Mouse (Mus musculus) lung, adult 10 weeks (tissue): ENCODE results near the gene 4933411K16Rik. TPM values are rescaled to one million over a fixed set of nuclear protein-coding genes. Genes with fewer than 3 reads are reported as not detected.

Experiments used
- polyA plus RNA-seq: library from polyadenylated mRNA; stranded (reverse); fragments of 350-450 nt; fragmentation: Illumina TruSeq; extraction: RNeasy Lipid Tissue Mini Kit (QIAGEN cat#74804); gene quantifications from one replicate; pipeline ENCODE4 v1.2.3, GENCODE M21; 2014; ENCODE audit warnings: low read depth, low replicate concordance; ENCODE audit not compliant: insufficient read depth

4933411K16Rik gene
- 0.17 TPM for polyA plus RNA-seq

GRCm38 (mm10) chr19:42051948-42052347 is at the start of gene 4933411K16Rik:
4933411K16Rik (plus strand) TSS chr19:42052248.

GRCm38 (mm10) chr19:42035456-42036248 is 16.4 kb upstream of the 4933411K16Rik start, which contains the start of gene Ankrd2:
Ankrd2 (plus strand) TSS chr19:42036000.

GRCm38 (mm10) chr19:42045269-42046102 is 6.6 kb upstream of the 4933411K16Rik start, which contains the start of gene Hoga1:
Hoga1 (plus strand) TSS chr19:42045610.

GRCm38 (mm10) chr19:42086166-42086565 is 34.1 kb downstream of the 4933411K16Rik start, which contains the start of gene Morn4:
Morn4 (minus strand) TSS chr19:42086357.

GRCm38 (mm10) chr19:42089748-42090595 is 37.9 kb downstream of the 4933411K16Rik start, which contains the start of gene Pi4k2a:
Pi4k2a (plus strand) TSS chr19:42090470.

Other genes with a start within 250 kb of the 4933411K16Rik start
- gene Frat1, start 222.3 kb upstream of the 4933411K16Rik start, polyA plus RNA-seq = 2.7 TPM
- gene Frat2, start 204.1 kb upstream of the 4933411K16Rik start, polyA plus RNA-seq = 2.3 TPM
- 2.7 TPM for gene Rrp12, start 156.1 kb upstream of the 4933411K16Rik start, polyA plus RNA-seq
- gene Pgam1, start 140.3 kb upstream of the 4933411K16Rik start, polyA plus RNA-seq = 86.8 TPM
- gene Exosc1, start 118.8 kb upstream of the 4933411K16Rik start, polyA plus RNA-seq = 15.6 TPM
- gene Zdhhc16, start 118.8 kb upstream of the 4933411K16Rik start, polyA plus RNA-seq = 21.9 TPM
- gene Mms19, start 71.1 kb upstream of the 4933411K16Rik start, polyA plus RNA-seq = 12.7 TPM
- gene Ubtd1, start 70.5 kb upstream of the 4933411K16Rik start, polyA plus RNA-seq = 13.2 TPM
- 0.29 TPM for gene Ankrd2, start 16.2 kb upstream of the 4933411K16Rik start, polyA plus RNA-seq
- gene Hoga1, start 6.6 kb upstream of the 4933411K16Rik start, polyA plus RNA-seq = 4.7 TPM
- gene Morn4, start 34.1 kb downstream of the 4933411K16Rik start, polyA plus RNA-seq = 2.8 TPM
- gene Pi4k2a, start 38.2 kb downstream of the 4933411K16Rik start, polyA plus RNA-seq = 20.0 TPM
- 93.3 TPM for gene Avpi1, start 76.8 kb downstream of the 4933411K16Rik start, polyA plus RNA-seq
- 70.7 TPM for gene Marveld1, start 95.2 kb downstream of the 4933411K16Rik start, polyA plus RNA-seq
- 16.4 TPM for gene Zfyve27, start 111.7 kb downstream of the 4933411K16Rik start, polyA plus RNA-seq
- gene Sfrp5, start 150.0 kb downstream of the 4933411K16Rik start, polyA plus RNA-seq = 1.6 TPM
- 0.13 TPM for gene Golga7b, start 195.3 kb downstream of the 4933411K16Rik start, polyA plus RNA-seq